Mouse (Mus musculus) megakaryocyte, adult 5-6 weeks (primary cell): ENCODE results near the gene Taf1c. TPM values are rescaled to one million over a fixed set of nuclear protein-coding genes. Genes with fewer than 3 reads are reported as not detected.

Experiments
- ATAC-seq: 2 replicates; pipeline ENCODE4 v1.8.0; 2016; ENCODE audit warnings: mild to moderate bottlenecking, inconsistent platforms; ENCODE audit not compliant: poor library complexity, severe bottlenecking
- total RNA-seq, 2 experiments: library from RNA; stranded (forward) in 1 of 2; stranded (reverse) in 1 of 2; fragments of 153-499, 151-499 nt in 1 of 2; fragments of 221-1000, 200-1000 nt in 1 of 2; gene quantifications; 2 replicates each; pipeline versions ENCODE4 v1.2.3 to v1.2.4; 2015 to 2017

The Taf1c gene
- total RNA-seq (2015) = 2.5 and 3.1 TPM in 2 replicates
- 5.5 and 5.8 TPM in 2 replicates for total RNA-seq (2017)

- ATAC-seq = peak; percentile 99
Observed at GRCm38 (mm10) chr8:119604996-119605395, at the start of gene Taf1c. Taf1c (minus strand) TSS chr8:119605222.

- no peak for ATAC-seq
Observed at GRCm38 (mm10) chr8:119651324-119651723, 46.3 kb upstream of the Taf1c start.

GRCm38 (mm10) chr8:119646846-119647245 is 41.8 kb upstream of the Taf1c start:
- no peak for ATAC-seq

- no peak for ATAC-seq
Observed at GRCm38 (mm10) chr8:119646197-119646596, 41.2 kb upstream of the Taf1c start.

GRCm38 (mm10) chr8:119644981-119645597 is 40.1 kb upstream of the Taf1c start:
- no peak for ATAC-seq

GRCm38 (mm10) chr8:119644429-119644960 is 39.5 kb upstream of the Taf1c start:
- ATAC-seq = no peak

GRCm38 (mm10) chr8:119642960-119643359 is 37.9 kb upstream of the Taf1c start:
- ATAC-seq = no peak

- no peak for ATAC-seq
Observed at GRCm38 (mm10) chr8:119641058-119641457, 36.0 kb upstream of the Taf1c start.

- no peak for ATAC-seq
Observed at GRCm38 (mm10) chr8:119639798-119640197, 34.8 kb upstream of the Taf1c start.

- ATAC-seq = no peak
Observed at GRCm38 (mm10) chr8:119638261-119638660, 33.2 kb upstream of the Taf1c start.

- ATAC-seq = no peak
Observed at GRCm38 (mm10) chr8:119637381-119637780, 32.4 kb upstream of the Taf1c start.

- no peak for ATAC-seq
Observed at GRCm38 (mm10) chr8:119636766-119637165, 31.7 kb upstream of the Taf1c start.

GRCm38 (mm10) chr8:119635958-119636357 is 30.9 kb upstream of the Taf1c start:
- ATAC-seq = no peak

GRCm38 (mm10) chr8:119635378-119635777 is 30.4 kb upstream of the Taf1c start, which contains the start of gene Kcng4:
Kcng4 (minus strand) TSS chr8:119635680.
- no peak for ATAC-seq

GRCm38 (mm10) chr8:119634616-119635336 is 29.8 kb upstream of the Taf1c start:
- ATAC-seq = no peak

GRCm38 (mm10) chr8:119632909-119633308 is 27.9 kb upstream of the Taf1c start:
- no peak for ATAC-seq

GRCm38 (mm10) chr8:119632246-119632645 is 27.2 kb upstream of the Taf1c start:
- no peak for ATAC-seq

- no peak for ATAC-seq
Observed at GRCm38 (mm10) chr8:119630841-119631240, 25.8 kb upstream of the Taf1c start.

- ATAC-seq = no peak
Observed at GRCm38 (mm10) chr8:119627613-119628359, 22.8 kb upstream of the Taf1c start.

GRCm38 (mm10) chr8:119627199-119627598 is 22.2 kb upstream of the Taf1c start:
- no peak for ATAC-seq

- ATAC-seq = no peak
Observed at GRCm38 (mm10) chr8:119625788-119626187, 20.8 kb upstream of the Taf1c start.
